Mouse (Mus musculus) adrenal gland, postnatal 10 days (tissue): ENCODE results near the gene Gm5105. TPM values are rescaled to one million over a fixed set of nuclear protein-coding genes. Genes with fewer than 3 reads are reported as not detected.

ENCODE experiments used
- DNase-seq: peaks from one replicate; pipeline ENCODE4 v3.0.0; 2021; ENCODE audit warnings: mixed read lengths
- long read RNA-seq, 2 experiments: library from polyadenylated mRNA; stranded (forward); transcript quantifications; one replicate each; pipeline ENCODE4 v2.0.0; 2021
- total RNA-seq, 2 experiments: library from RNA; stranded (reverse); gene quantifications; 2 replicates each; pipeline ENCODE4 v1.2.3; 2021

Gene Gm5105
- total RNA-seq = under 1 TPM in 1 of 2 experiments, not detected in 1; 0.33 TPM
- long read RNA-seq, experiment 1 = 0 reads
- long read RNA-seq, experiment 2 = 0 reads

GRCm38 (mm10) chr3:138067288-138067687, at the start of gene Gm5105:
Gene Gm5105, minus strand, starts transcription at chr3:138067388.
- no peak for DNase-seq

- no peak for DNase-seq
Observed at GRCm38 (mm10) chr3:138116871-138117270, 49.7 kb upstream of the Gm5105 start.

GRCm38 (mm10) chr3:138114106-138114505, 46.9 kb upstream of the Gm5105 start:
- peak; percentile 20 for DNase-seq

GRCm38 (mm10) chr3:138110910-138111782, 44.0 kb upstream of the Gm5105 start:
- DNase-seq = no peak

GRCm38 (mm10) chr3:138106887-138107286, 39.7 kb upstream of the Gm5105 start:
- no peak for DNase-seq

- DNase-seq = no peak
Observed at GRCm38 (mm10) chr3:138105056-138105455, 37.9 kb upstream of the Gm5105 start.

- DNase-seq = no peak
Observed at GRCm38 (mm10) chr3:138103690-138104089, 36.5 kb upstream of the Gm5105 start.

- DNase-seq = no peak
Observed at GRCm38 (mm10) chr3:138101936-138102335, 34.7 kb upstream of the Gm5105 start.

- DNase-seq = peak; percentile 39
Observed at GRCm38 (mm10) chr3:138097718-138098117, 30.5 kb upstream of the Gm5105 start.

- DNase-seq = peak; percentile 41
Observed at GRCm38 (mm10) chr3:138096263-138097028, 29.3 kb upstream of the Gm5105 start.

- DNase-seq = peak; percentile 33
Observed at GRCm38 (mm10) chr3:138095718-138096117, 28.5 kb upstream of the Gm5105 start.

GRCm38 (mm10) chr3:138095301-138095700, 28.1 kb upstream of the Gm5105 start:
- peak; percentile 29 for DNase-seq

GRCm38 (mm10) chr3:138083896-138084295, 16.7 kb upstream of the Gm5105 start:
- DNase-seq = no peak

GRCm38 (mm10) chr3:138083073-138083637, 16.0 kb upstream of the Gm5105 start:
- DNase-seq = no peak

- DNase-seq = no peak
Observed at GRCm38 (mm10) chr3:138078701-138079100, 11.5 kb upstream of the Gm5105 start.

GRCm38 (mm10) chr3:138077476-138078340, 10.5 kb upstream of the Gm5105 start:
- DNase-seq = no peak

GRCm38 (mm10) chr3:138075209-138075608, 8.0 kb upstream of the Gm5105 start:
- no peak for DNase-seq

- DNase-seq = no peak
Observed at GRCm38 (mm10) chr3:138074214-138074613, 7.0 kb upstream of the Gm5105 start.

GRCm38 (mm10) chr3:138071476-138072073, 4.4 kb upstream of the Gm5105 start:
- DNase-seq = no peak

GRCm38 (mm10) chr3:138071004-138071403, 3.8 kb upstream of the Gm5105 start:
- no peak for DNase-seq
